Mouse (Mus musculus): ENCODE measurements around the gene Ruvbl1.

- TF ChIP-seq CTCF (IDR thresholded peaks at IDR 0.05; ENCODE audit: extremely low read depth, insufficient read depth, insufficient read length, insufficient replicate concordance) (no peak), POLR2A (IDR thresholded peaks at IDR 0.05; ENCODE audit: low read depth, low read length) (no peak)
Measured at GRCm38 (mm10) chr6:88447454-88447853, 17.8 kb upstream of the Ruvbl1 start.
